Mouse (Mus musculus): ENCODE results near the gene Pold4.

Pold4 gene

GRCm38 (mm10) chr19:4231253-4232185 is at the start of gene Pold4:
Gene Pold4 (plus strand): TSS chr19:4231899.
- DNase-seq, result peak; percentile 95

- DNase-seq, result no peak
These were observed 48.0 kb upstream of the Pold4 start for GRCm38 (mm10) chr19:4183689-4184088.

- no peak for DNase-seq
These were observed 46.4 kb upstream of the Pold4 start for GRCm38 (mm10) chr19:4184976-4185975.

GRCm38 (mm10) chr19:4187303-4187702 is 44.4 kb upstream of the Pold4 start:
- DNase-seq, result no peak

GRCm38 (mm10) chr19:4189051-4189620 is 42.6 kb upstream of the Pold4 start:
- DNase-seq, result no peak

GRCm38 (mm10) chr19:4190831-4191334 is 40.8 kb upstream of the Pold4 start, which contains the start of gene Tbc1d10c:
Gene Tbc1d10c (minus strand): TSS chr19:4191284.
- DNase-seq, result no peak

GRCm38 (mm10) chr19:4191528-4192250 is 40.0 kb upstream of the Pold4 start, which contains the start of gene Ppp1ca:
Gene Ppp1ca (plus strand): TSS chr19:4192065.
- peak; percentile 98 for DNase-seq

GRCm38 (mm10) chr19:4192251-4192985 is 39.3 kb upstream of the Pold4 start:
- DNase-seq, result no peak

GRCm38 (mm10) chr19:4193129-4193528 is 38.6 kb upstream of the Pold4 start:
- no peak for DNase-seq

- no peak for DNase-seq
These were observed 37.5 kb upstream of the Pold4 start for GRCm38 (mm10) chr19:4194021-4194724.

- DNase-seq, result no peak
These were observed 36.7 kb upstream of the Pold4 start for GRCm38 (mm10) chr19:4194776-4195650.

- DNase-seq, result no peak
These were observed 35.7 kb upstream of the Pold4 start for GRCm38 (mm10) chr19:4196048-4196447.

GRCm38 (mm10) chr19:4196548-4196947 is 35.2 kb upstream of the Pold4 start:
- no peak for DNase-seq

GRCm38 (mm10) chr19:4197180-4197579 is 34.5 kb upstream of the Pold4 start:
- no peak for DNase-seq

GRCm38 (mm10) chr19:4201291-4201909 is 30.3 kb upstream of the Pold4 start, which contains the start of gene Rad9a:
Gene Rad9a (minus strand): TSS chr19:4201662.
- peak; percentile 94 for DNase-seq

GRCm38 (mm10) chr19:4202149-4202548 is 29.6 kb upstream of the Pold4 start:
- DNase-seq, result no peak

- no peak for DNase-seq
These were observed 28.6 kb upstream of the Pold4 start for GRCm38 (mm10) chr19:4203148-4203547.

GRCm38 (mm10) chr19:4203604-4204326 is 27.9 kb upstream of the Pold4 start:
- no peak for DNase-seq
